Mouse (Mus musculus) adrenal gland, postnatal 25 days (tissue): Measurements from ENCODE around the gene Srrm2. TPM values are rescaled to one million over a fixed set of nuclear protein-coding genes. Genes with fewer than 3 reads are reported as not detected.

Experiments
- DNase-seq: peaks from one replicate; pipeline ENCODE4 v3.0.0; 2021; ENCODE audit warnings: mixed read lengths
- microRNA-seq, 2 experiments: library from miRNA; unstranded; fragments of <30 nt; microRNA quantifications; one replicate each; pipeline ENCODE4 v1.2.0; 2021
- total RNA-seq: library from RNA; stranded (reverse); gene quantifications from 2 replicates; pipeline ENCODE4 v1.2.3, GENCODE M21; 2021

Gene Srrm2
- total RNA-seq, 1 experiment from 2014 or later, result 1,016 TPM

GRCm38 (mm10) chr17:23857913-23858312 is 67.6 kb downstream of the Srrm2 start:
- no peak for DNase-seq

GRCm38 (mm10) chr17:23862926-23863325 is 72.6 kb downstream of the Srrm2 start:
- DNase-seq, result peak; percentile 28

- DNase-seq, result no peak
These were observed 77.4 kb downstream of the Srrm2 start, which contains the start of gene Prss21 for GRCm38 (mm10) chr17:23867756-23868155. Gene Prss21 (plus strand): TSS chr17:23868056.

- peak; percentile 15 for DNase-seq
These were observed 78.2 kb downstream of the Srrm2 start for GRCm38 (mm10) chr17:23868513-23868912.

Small RNAs within 50 kb of the gene (microRNA-seq; reads per million reads assigned to microRNA genes)
- 0.69 to 1.8 reads per million in 2 experiments for gene Mir5125

Other genes with a start within 250 kb of the Srrm2 start
- 12.0 and 12.8 TPM in 2 replicates for gene Zfp213, start 226.3 kb upstream of the Srrm2 start, total RNA-seq
- gene Zfp13, start 191.0 kb upstream of the Srrm2 start, total RNA-seq, result 11.1 and 12.8 TPM in 2 replicates
- gene Zscan10, start 189.7 kb upstream of the Srrm2 start, total RNA-seq, result not detected in 2 replicates
- 0.18 TPM in 1 of 2 replicates, not detected in the other for gene Mmp25, start 145.3 kb upstream of the Srrm2 start, total RNA-seq
- not detected in 2 replicates for gene Bicdl2, start 130.0 kb upstream of the Srrm2 start, total RNA-seq
- gene Hcfc1r1, start 116.9 kb upstream of the Srrm2 start, total RNA-seq, result 139 and 171 TPM in 2 replicates
- 31.2 and 31.8 TPM in 2 replicates for gene Thoc6, start 116.7 kb upstream of the Srrm2 start, total RNA-seq
- 76.5 and 130 TPM in 2 replicates for gene Tnfrsf12a, start 113.1 kb upstream of the Srrm2 start, total RNA-seq
- gene Cldn6, start 111.3 kb upstream of the Srrm2 start, total RNA-seq, result not detected in 2 replicates
- gene Cldn9, start 106.5 kb upstream of the Srrm2 start, total RNA-seq, result not detected in 2 replicates
- gene 1520401A03Rik, start 67.7 kb upstream of the Srrm2 start, total RNA-seq, result 7.2 and 10.4 TPM in 2 replicates
- 7.6 and 9.3 TPM in 2 replicates for gene Pkmyt1, start 64.2 kb upstream of the Srrm2 start, total RNA-seq
- 10.4 and 11.7 TPM in 2 replicates for gene Paqr4, start 49.7 kb upstream of the Srrm2 start, total RNA-seq
- not detected in 2 replicates for gene Kremen2, start 44.7 kb upstream of the Srrm2 start, total RNA-seq
- gene Flywch1, start 18.9 kb upstream of the Srrm2 start, total RNA-seq, result 47.9 and 56.3 TPM in 2 replicates
- 4.9 and 7.6 TPM in 2 replicates for gene Flywch2, start 4.5 kb upstream of the Srrm2 start, total RNA-seq
- 350 and 361 TPM in 2 replicates for gene Elob, start 38.6 kb downstream of the Srrm2 start, total RNA-seq
- not detected in 2 replicates for gene Prss33, start 45.5 kb downstream of the Srrm2 start, total RNA-seq
- not detected in 2 replicates for gene Prss32, start 53.3 kb downstream of the Srrm2 start, total RNA-seq
- 1.0 and 1.2 TPM in 2 replicates for gene Prss41, start 53.6 kb downstream of the Srrm2 start, total RNA-seq
- gene Prss21, start 77.5 kb downstream of the Srrm2 start, total RNA-seq, result not detected in 2 replicates
- not detected in 2 replicates for gene Dcpp1, start 90.3 kb downstream of the Srrm2 start, total RNA-seq
- not detected in 2 replicates for gene Dcpp2, start 90.3 kb downstream of the Srrm2 start, total RNA-seq
- gene Dcpp3, start 126.9 kb downstream of the Srrm2 start, total RNA-seq, result not detected in 2 replicates
- gene Sbp, start 151.1 kb downstream of the Srrm2 start, total RNA-seq, result not detected in 2 replicates
- gene Sbpl, start 164.7 kb downstream of the Srrm2 start, total RNA-seq, result not detected in 2 replicates
- gene Prss30, start 190.0 kb downstream of the Srrm2 start, total RNA-seq, result 0.36 TPM in 1 of 2 replicates, not detected in the other
- not detected in 2 replicates for gene Prss22, start 207.6 kb downstream of the Srrm2 start, total RNA-seq
- gene Prss27, start 247.6 kb downstream of the Srrm2 start, total RNA-seq, result 0.43 TPM in 1 of 2 replicates, not detected in the other